Mouse (Mus musculus) bone marrow, adult 2 months (tissue): ENCODE data around the gene Uox.

Experiments
- CTCF ChIP-seq: fragments of 200-500 bp; IDR thresholded peaks from 2 replicates; pipeline ENCODE4 v1.5.1; 2011; ENCODE audit warnings: low read length, control low read depth; ENCODE audit not compliant: control insufficient read depth, insufficient read depth
- POLR2A ChIP-seq: fragments of 200-500 bp; IDR thresholded peaks from 2 replicates; pipeline ENCODE4 v1.6.1; 2011; ENCODE audit warnings: low read depth, mild to moderate bottlenecking, control low read depth, low read length, borderline replicate concordance; ENCODE audit not compliant: control insufficient read depth

DNA sequence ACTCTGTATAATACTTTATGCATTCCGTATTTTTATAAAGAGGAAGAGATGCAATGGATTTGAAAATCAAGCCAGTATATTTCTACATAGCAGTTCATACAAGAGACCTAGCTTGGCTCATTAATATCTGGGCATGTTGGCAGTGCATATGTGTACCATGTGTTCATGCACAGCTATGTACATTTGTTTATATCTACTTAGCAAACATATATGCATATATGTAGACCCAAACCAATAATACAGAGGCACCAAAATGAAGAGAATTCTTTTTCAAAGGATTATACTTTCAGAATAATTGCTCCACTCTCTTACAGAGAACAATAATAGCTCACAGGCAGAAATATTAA, 5.2 kb upstream of the Uox start:
- TF ChIP-seq CTCF: no peak
- TF ChIP-seq POLR2A: no peak
